Mouse (Mus musculus): ENCODE data around the gene Nfix.

GRCm38 (mm10) chr8:84839411-84839810 lies 39.3 kb upstream of the Nfix start:
- no peak for TF ChIP-seq CTCF (IDR thresholded peaks at IDR 0.05; ENCODE audit: low read depth)
- TF ChIP-seq EP300 (IDR thresholded peaks at IDR 0.05; ENCODE audit: low read depth): no peak

Data from liver, embryonic 14.5 days (tissue).